Mouse (Mus musculus) cerebellum, postnatal 10 days (tissue): Measurements from ENCODE around the gene Mtrf1.

Source experiments
- DNase-seq, 2 experiments: peaks; one replicate each; pipeline ENCODE4 v3.0.0; 2021; ENCODE audit warnings: mixed read lengths in 2 of 2

Mtrf1 gene

GRCm38 (mm10) chr14:79397321-79398122 is at the start of gene Mtrf1:
Mtrf1 (plus strand) TSS chr14:79397772.
- DNase-seq = peak; percentile 75 to 83

DNA sequence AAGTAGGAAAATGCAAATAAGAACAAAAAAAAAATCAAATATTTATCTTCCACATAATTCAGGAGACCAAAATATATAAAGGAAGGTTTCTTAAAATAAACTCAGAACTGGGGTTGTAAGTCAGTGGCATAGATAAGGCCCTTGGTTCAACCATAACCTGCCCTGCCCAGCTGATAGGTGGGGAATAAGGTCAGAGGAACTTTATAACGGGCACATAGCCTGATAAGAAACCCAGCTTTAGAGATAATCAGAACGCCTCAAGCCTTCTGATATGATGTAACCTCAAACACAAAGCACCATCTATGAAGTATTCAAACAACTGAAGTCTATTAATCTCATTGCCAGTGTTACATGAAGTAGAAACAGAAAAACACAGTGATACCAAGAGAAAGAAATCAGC is 39.5 kb upstream of the Mtrf1 start:
- DNase-seq = no peak

GRCm38 (mm10) chr14:79377041-79377440 is 20.5 kb upstream of the Mtrf1 start:
- no peak for DNase-seq

GRCm38 (mm10) chr14:79383120-79383519 is 14.5 kb upstream of the Mtrf1 start:
- no peak for DNase-seq

DNA sequence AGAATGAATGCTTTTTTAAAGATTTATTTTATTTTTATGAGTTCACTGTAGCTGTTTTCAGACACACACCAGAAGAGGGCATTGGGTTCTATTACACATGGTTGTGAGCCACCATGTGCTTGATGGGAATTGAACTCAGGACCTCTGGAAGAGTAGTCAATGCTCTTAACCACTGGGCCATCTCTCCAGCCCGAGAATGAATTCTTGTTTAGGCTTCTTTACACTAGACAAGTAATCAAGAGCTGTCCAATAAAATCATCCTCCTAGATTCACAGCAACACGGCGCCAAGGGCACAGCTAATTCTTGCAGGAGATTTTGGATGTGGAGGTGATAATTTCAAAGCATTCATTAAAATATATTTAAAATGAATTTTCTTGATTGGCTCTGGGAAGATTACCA is 9.3 kb upstream of the Mtrf1 start:
- no peak for DNase-seq

DNA sequence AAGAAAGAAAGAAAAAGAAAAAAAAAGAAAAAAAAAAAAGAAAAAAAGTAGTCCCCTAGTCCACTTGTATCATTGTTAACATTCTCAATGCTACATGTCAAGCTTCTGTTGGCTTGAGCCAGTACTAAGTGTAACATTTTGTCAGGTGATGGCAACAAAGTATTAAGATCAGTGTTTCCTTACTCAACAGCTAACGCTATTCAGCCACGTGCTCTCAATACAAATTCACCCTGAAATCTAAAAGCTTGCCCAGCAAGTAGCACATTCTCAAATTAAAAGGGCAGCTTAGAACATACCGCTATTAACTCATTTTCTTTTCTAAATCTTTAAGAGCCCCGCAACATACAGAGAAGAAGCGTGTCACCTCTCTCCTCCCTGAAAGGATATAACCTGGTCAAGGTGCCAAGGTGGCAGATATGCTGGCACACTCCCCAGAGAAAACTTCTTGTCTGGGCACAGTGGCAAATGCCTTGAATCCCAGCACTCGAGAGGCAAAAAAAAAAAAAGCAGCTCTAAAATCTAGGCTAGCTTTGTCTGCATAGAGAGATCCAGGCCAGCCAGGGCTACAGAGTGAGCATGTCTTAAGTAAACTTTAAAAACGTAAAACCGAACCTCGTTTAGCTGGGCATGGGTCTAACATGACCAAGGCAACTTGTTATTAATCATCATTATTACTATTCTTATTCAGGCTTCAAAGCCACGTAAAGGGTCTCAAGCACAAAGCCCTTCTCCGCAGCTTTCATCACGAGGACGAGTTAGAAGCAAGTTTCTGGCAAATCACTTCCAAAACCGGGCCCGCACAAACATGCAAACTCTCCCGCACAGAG is 7.9 kb upstream of the Mtrf1 start:
- DNase-seq = peak; percentile 65 to 67

- peak; percentile 98 for DNase-seq
Observed at GRCm38 (mm10) chr14:79390265-79390926, 7.2 kb upstream of the Mtrf1 start, which contains the start of gene Naa16. Naa16 (minus strand) TSS chr14:79390778.

GRCm38 (mm10) chr14:79393289-79393688 is 4.3 kb upstream of the Mtrf1 start:
- no peak for DNase-seq

DNA sequence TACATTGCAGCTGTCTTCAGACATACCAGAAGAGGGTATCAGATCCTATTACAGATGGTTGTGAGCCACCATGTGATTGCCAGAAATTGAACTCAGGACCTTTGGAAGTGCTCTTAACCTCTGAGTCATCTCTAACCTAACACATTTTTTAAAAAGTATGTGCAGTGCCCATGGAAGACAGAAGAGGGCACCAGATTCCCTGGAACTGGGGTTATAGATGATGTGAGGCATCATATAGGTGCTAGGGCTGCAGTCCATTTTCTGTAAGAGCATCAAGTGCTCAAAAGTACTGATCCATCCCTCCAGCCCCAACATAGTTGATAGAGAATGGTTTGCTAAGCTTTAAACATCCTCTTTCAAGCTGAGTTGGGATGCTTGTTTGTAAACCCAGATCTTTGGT is 3.0 kb upstream of the Mtrf1 start:
- DNase-seq = peak; percentile 28 to 45

- no peak for DNase-seq
Observed at GRCm38 (mm10) chr14:79407641-79408040, 10.1 kb downstream of the Mtrf1 start.

DNA sequence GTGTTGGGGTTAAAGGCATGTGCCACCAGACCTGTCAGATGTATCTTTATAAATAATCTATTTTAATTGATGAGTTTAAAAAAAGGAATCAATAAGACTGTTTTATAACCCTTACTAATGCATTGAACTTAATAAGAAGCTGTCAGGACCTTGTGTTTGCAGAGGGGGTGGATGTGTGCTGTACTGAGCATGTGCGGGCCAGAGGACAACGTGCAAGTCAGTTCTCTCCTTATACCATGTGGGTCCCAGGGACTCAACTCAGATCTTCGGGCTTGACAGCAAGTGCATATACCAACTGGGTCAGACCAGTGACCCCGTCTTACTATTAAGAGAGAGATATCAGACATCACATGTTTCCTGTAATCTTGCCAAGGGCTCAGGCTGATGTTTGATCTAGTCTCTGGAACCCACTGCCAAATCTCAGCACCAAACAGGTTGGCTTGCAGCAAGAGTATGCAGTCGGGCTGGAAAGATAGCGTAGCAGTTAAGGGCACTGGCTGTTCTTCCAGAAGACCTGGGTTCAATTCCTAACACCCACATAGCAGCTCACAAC is 11.8 kb downstream of the Mtrf1 start:
- DNase-seq = no peak

DNA sequence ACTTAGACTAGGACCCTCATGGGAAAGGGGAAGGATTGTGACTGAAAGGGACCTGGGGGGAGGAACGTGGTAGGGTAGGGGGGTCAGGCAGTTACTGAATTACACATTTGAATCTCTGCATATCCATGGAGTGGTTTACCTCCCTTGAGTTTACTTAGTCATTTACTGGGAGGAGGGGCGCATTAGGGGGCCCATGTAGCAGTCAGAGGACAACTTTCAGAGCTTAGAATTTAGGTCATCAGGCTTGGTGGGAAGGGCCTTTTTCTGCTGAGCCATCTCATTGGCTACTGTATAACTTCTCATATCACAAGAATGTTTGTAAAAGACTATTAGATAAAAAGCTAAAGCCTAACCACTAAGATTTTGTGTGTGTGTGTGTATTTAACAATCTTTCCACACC is 13.1 kb downstream of the Mtrf1 start:
- DNase-seq = no peak

- no peak for DNase-seq
Observed at GRCm38 (mm10) chr14:79413121-79413520, 15.5 kb downstream of the Mtrf1 start.

DNA sequence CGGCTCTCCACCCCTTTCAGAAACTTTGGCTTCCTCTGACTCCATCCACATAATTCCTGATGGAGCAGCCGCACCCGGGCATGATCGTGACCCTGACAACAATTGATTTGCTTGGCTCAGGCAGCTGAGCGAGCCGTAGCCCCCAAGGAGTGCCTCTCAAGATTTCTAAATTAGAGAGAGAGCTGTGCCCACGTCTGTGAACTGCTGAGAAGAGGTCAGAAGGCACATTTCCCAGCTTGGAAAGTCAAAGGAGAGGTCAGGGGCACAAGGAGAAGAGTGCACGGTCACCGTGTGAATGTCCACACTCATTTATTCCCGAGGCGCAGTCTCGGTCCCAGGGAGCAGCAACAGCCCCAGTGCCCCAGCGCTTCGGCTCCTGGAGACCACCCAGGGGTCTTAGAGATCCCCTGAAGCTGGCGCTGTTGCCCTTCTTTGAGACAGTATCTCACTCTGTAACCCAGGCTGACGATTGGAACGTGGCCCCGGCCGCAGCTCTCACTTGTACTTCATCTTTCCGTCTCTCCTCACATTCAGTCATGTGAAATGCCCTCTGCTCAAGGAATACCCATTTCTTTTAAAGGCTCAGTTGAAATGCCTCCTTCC is 22.6 kb downstream of the Mtrf1 start:
- peak in 1 of 2 experiments; percentile 28 for DNase-seq

GRCm38 (mm10) chr14:79425979-79426729 is 28.6 kb downstream of the Mtrf1 start, which contains the start of gene Kbtbd7:
Kbtbd7 (plus strand) TSS chr14:79426511.
- DNase-seq = peak; percentile 92 to 95

DNA sequence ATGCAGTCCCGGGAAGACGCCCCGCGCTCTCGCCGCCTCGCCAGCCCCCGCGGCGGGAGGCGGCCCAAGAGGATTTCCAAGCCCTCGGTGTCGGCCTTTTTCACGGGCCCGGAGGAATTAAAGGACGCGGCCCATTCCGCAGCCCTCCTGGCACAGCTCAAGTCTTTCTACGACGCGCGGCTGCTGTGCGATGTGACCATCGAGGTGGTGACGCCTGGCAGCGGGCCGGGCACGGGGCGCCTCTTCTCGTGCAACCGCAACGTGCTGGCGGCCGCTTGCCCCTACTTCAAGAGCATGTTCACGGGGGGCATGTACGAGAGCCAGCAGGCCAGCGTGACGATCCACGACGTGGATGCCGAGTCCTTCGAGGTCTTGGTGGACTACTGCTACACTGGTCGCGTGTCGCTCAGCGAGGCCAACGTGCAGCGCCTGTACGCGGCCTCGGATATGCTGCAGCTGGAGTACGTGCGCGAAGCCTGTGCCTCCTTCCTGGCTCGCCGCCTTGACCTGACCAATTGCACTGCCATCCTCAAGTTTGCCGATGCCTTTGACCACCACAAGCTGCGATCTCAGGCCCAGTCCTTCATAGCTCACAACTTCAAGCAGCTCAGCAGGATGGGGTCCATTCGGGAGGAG is 29.3 kb downstream of the Mtrf1 start:
- DNase-seq = peak; percentile 50 to 53

GRCm38 (mm10) chr14:79434068-79434467 is 36.5 kb downstream of the Mtrf1 start:
- no peak for DNase-seq

DNA sequence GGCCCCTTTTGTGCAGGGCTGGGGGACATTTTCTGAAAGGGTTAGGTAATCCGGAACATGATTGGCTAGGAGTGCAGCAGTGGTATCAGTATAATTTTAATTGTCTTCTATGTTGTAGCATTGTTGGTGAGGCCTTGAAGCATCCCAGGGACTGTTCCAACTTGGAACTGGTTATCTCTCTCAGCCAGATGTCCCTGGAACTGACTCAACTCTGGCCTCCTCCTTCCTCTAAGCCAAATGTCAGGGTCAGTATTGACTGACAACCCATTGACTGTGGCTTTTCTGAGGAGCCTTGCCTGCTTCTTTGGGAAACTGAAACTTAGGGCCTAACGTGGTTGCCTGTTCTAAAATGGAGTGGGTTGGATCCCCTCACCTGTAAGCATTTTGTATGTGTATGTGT is 43.1 kb downstream of the Mtrf1 start:
- no peak for DNase-seq

- DNase-seq = no peak
Observed at GRCm38 (mm10) chr14:79441441-79441840, 43.9 kb downstream of the Mtrf1 start.

DNA sequence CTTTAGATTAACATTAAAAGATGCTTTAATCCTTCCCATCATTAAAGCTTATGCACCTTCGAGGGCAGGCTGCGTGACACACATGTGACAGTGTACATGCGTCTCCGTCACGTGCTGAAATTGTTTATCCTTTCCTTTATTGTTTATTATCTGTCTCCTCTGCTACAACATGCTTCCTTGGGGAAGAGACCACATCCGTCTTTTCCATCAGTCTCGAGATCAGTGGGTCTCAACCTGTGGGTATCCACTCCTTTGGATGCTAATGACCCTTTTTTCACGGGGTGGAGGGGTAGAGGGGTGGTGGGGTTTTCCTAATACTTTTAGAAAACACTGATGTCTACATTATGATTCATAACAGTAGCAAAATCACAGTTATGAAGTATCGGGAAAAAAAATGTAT is 47.0 kb downstream of the Mtrf1 start:
- no peak for DNase-seq

GRCm38 (mm10) chr14:79445055-79445620 is 47.6 kb downstream of the Mtrf1 start:
- DNase-seq = peak; percentile 58 to 60
